Mouse (Mus musculus) G1E-ER4 (cell line): ENCODE data around the gene Kcnma1. TPM values are rescaled to one million over a fixed set of nuclear protein-coding genes. Genes with fewer than 3 reads are reported as not detected.

Source experiments
- GATA1 ChIP-seq: IDR thresholded peaks from one replicate; pipeline ENCODE4 v1.8.0; 2012; ENCODE audit warnings: low read length, inconsistent platforms
- polyA plus RNA-seq: library from polyadenylated mRNA; stranded (reverse); fragments of >175 nt; gene quantifications from 2 replicates; pipeline ENCODE4 v1.2.3, GENCODE M21; 2012

Kcnma1 gene
- polyA plus RNA-seq, 1 experiment, result not detected

GRCm38 (mm10) chr14:23997912-23998311, 16.4 kb downstream of the Kcnma1 start:
- TF ChIP-seq GATA1, result no peak

DNA sequence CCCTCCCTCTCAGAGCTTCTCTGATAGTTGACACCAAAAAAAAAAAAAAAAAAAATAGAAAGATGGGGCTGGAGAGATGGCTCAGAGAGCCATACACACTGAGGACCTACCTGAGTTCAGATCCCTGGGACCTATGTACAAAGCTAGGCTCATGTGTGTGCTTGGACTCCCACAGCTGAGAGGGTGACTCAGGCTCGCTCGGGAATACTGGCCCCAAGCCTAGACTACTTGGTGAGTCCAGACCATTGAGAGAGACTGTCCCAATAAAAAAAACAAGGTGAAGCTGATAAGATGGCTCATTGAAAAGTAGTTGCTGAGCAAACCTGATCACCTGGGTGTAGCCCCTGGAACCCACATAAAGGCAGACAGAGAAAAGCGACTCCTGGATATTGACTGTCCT, 18.5 kb downstream of the Kcnma1 start:
- TF ChIP-seq GATA1, result no peak

GRCm38 (mm10) chr14:23990871-23991270, 23.4 kb downstream of the Kcnma1 start:
- no peak for TF ChIP-seq GATA1

DNA sequence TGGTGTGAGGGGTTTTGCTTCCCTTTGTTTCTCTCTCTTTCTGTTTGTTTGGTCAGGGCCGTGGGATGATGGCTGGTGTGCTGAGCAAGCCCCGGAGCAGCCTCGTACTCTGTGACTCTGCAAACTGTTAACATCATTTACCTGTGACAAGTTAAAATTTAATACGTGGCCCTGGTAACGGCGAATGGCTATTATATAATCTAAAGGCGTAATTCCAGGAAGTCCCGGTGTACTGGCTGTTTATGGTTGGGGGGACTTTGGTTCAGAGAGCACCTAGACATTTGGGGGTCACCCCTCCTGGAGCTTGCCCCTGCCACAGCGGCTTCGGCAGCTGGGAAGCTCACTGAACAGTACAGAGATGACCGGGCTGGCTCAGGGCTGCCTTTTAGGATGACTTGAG, 24.6 kb downstream of the Kcnma1 start:
- no peak for TF ChIP-seq GATA1

DNA sequence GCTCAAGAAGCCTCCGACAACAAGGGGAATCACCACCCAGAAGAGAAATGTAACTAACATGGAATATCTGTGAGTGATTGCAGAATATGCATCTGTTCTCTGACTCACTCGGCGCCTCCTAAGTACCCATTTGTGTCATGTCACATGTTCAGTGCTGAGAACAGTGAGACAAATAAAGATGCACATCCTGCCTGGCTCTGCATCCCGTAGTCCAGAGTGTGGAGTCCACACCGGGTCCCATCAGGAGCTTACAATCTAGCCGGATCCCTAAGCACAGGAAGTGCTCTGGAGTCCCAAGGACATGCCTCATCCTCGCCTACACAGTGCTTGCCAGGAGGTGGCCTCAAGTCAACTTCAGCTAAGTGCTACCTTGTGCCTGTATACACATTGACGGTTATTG, 32.1 kb downstream of the Kcnma1 start:
- no peak for TF ChIP-seq GATA1

- no peak for TF ChIP-seq GATA1
Observed at GRCm38 (mm10) chr14:23974685-23975084, 39.6 kb downstream of the Kcnma1 start.

GRCm38 (mm10) chr14:23966471-23966870, 47.8 kb downstream of the Kcnma1 start:
- TF ChIP-seq GATA1, result no peak

- TF ChIP-seq GATA1, result no peak
Observed at GRCm38 (mm10) chr14:23959061-23959460, 55.2 kb downstream of the Kcnma1 start.

DNA sequence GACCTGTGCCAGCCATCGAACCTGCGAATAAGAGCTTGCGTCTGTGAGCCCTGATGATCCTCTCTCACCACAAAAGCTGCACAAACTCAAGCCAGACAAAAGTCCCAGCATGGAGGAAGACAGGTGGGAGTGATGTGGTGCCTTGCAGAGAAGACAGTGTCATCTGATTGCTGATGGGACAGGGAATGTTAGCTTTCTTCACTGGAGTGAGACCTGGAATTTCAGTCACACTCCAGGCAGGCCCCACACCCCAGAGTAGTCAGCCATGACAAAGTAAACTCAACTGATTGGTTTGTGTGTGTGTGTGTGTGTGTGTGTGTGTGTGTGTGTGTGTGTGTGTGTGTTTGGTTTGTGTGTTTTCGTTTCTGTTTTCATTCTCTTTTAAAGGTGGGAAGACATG, 57.0 kb downstream of the Kcnma1 start:
- TF ChIP-seq GATA1, result no peak

- TF ChIP-seq GATA1, result no peak
Observed at GRCm38 (mm10) chr14:23943876-23944275, 70.4 kb downstream of the Kcnma1 start.

- no peak for TF ChIP-seq GATA1
Observed at GRCm38 (mm10) chr14:23943152-23943551, 71.1 kb downstream of the Kcnma1 start.

DNA sequence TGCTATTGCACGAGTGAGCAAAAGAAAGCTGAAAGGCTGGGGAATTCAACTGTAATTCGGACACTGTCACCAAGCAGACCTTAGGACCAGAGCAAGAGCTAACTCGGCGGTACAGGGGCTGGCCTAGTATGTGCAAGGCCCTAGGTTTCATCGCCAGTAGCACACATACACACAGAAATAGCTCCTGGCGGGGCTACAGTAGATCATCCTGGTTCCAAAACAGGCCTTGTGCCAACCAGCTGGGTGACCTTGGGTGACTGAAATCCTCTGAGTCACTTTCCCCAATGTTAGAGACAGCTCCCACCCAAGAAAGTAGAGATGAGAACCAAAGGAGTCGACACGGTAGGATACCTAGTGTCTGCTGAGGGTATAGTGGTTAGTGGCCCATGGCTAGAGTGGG, 72.2 kb downstream of the Kcnma1 start:
- no peak for TF ChIP-seq GATA1

GRCm38 (mm10) chr14:23935016-23935415, 79.3 kb downstream of the Kcnma1 start:
- no peak for TF ChIP-seq GATA1

DNA sequence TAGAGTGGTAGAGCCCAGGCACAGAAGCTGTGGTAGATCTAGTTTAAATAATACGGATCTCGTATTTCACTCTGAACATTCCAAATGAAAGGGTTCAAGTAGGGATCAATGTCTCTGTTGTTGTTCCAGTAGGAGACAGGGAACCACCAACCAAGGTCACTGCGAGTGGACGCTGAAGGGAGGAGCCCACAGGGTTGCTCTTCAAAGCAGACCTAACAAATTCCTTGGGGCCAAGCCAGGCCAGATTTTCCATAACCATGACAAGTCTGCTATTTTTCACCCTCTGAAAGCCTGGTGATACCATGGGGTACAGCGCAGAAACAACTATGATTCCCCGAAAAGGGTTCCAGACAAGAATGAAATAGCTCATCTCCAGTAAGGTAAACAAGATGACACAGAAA, 82.6 kb downstream of the Kcnma1 start:
- no peak for TF ChIP-seq GATA1

- TF ChIP-seq GATA1, result no peak
Observed at GRCm38 (mm10) chr14:23929168-23929567, 85.1 kb downstream of the Kcnma1 start.

DNA sequence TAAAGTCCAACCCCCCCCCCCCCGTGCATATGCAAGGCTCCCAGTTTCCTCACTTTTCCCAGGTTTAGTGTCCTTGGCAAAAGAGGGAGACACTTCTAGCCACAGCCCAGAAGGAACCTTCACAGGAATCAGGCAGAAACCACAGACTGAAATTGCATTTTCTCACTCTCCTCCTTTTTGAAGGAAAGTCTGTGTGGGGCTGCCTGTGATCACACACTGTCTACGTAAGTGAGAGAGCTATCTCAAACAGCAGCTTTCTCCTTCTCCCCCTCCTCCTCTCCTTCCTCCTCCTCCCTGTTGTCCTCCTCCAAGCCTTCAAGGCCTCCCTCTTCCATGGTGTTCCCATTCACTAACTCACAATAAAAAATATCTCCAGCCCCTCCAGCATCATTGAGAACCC, 90.9 kb downstream of the Kcnma1 start:
- TF ChIP-seq GATA1, result no peak

GRCm38 (mm10) chr14:23922755-23923154, 91.5 kb downstream of the Kcnma1 start:
- TF ChIP-seq GATA1, result no peak

- no peak for TF ChIP-seq GATA1
Observed at GRCm38 (mm10) chr14:23911108-23911629, 103.1 kb downstream of the Kcnma1 start.
